Comparison of ENCODE assay signal across 9 mouse cellular contexts in genomic region chr6:108458182-108458571, GRCm38 (mm10).
DNase-seq lines count a peak whose midpoint lies in the region; ATAC-seq lines count a peak whose summit lies in the region.
"Had no signal": no experiment of that assay in that cellular context is flagged by ENCODE, and none has a peak within 500 bp of the region (broad histone marks: within the 10 kb centered on the region; RNA-seq: fewer than 3 reads in every experiment).

No protein-coding gene starts in this region.

- WGBS in embryonic facial prominence, embryonic 13.5 days = 33% methylated on average over 2 of the region's 2 CpGs
- 25% methylated on average over 2 of the region's 2 CpGs for WGBS in intestine, embryonic 16.5 days
- WGBS in liver, embryonic 13.5 days (ENCODE audit: insufficient replicate concordance) = 76% methylated on average over 2 of the region's 2 CpGs

- H3K4me2 ChIP-seq in embryonic facial prominence, embryonic 13.5 days = no peak overlapping the region
- H3K4me2 ChIP-seq in intestine, embryonic 16.5 days (ENCODE audit: low read depth, low read length) = no peak overlapping the region
- H3K4me2 ChIP-seq in liver, embryonic 13.5 days = no peak overlapping the region
- H3K4me2 ChIP-seq: hindbrain, embryonic 15.5 days had no signal

- no peaks in the 10 kb centered on the region for H3K27me3 ChIP-seq in embryonic facial prominence, embryonic 13.5 days
- H3K27me3 ChIP-seq in intestine, embryonic 16.5 days (replicated peaks; ENCODE audit: control insufficient read depth, insufficient read depth, low read length) = no peaks in the 10 kb centered on the region
- no peaks in the 10 kb centered on the region for H3K27me3 ChIP-seq in liver, embryonic 13.5 days
- H3K27me3 ChIP-seq: hindbrain, embryonic 15.5 days had no signal

- peak overlapping the region; percentile 74; the same call in 1 of the 2 replicates for H3K27ac ChIP-seq in embryonic facial prominence, embryonic 13.5 days
- peak overlapping the region; percentile 85; the same call in 1 of the 2 replicates for H3K27ac ChIP-seq in intestine, embryonic 16.5 days (ENCODE audit: low read length)
- H3K27ac ChIP-seq in liver, embryonic 13.5 days = 0 out of 2 replicates have a peak overlapping the region, but pooled peaks have one; percentile 6

- H3K9ac ChIP-seq in embryonic facial prominence, embryonic 13.5 days = no peak overlapping the region
- peak overlapping the region; percentile 6; the same call in 1 of the 2 replicates for H3K9ac ChIP-seq in intestine, embryonic 16.5 days (ENCODE audit: low read depth, low read length)
- no peak overlapping the region for H3K9ac ChIP-seq in liver, embryonic 13.5 days
- H3K9ac ChIP-seq: hindbrain, embryonic 15.5 days had no signal

- no peak overlapping the region for H3K4me3 ChIP-seq in embryonic facial prominence, embryonic 13.5 days
- H3K4me3 ChIP-seq in intestine, embryonic 16.5 days (ENCODE audit: low read length) = no peak overlapping the region
- no peak overlapping the region for H3K4me3 ChIP-seq in liver, embryonic 13.5 days (replicated peaks)
- H3K4me3 ChIP-seq: hindbrain, embryonic 15.5 days had no signal

- peaks cover 39% of the 10 kb centered on the region for H3K4me1 ChIP-seq in embryonic facial prominence, embryonic 13.5 days
- H3K4me1 ChIP-seq in intestine, embryonic 16.5 days (ENCODE audit: control insufficient read depth, insufficient read depth, low read length) = peaks cover 32% of the 10 kb centered on the region
- H3K4me1 ChIP-seq in liver, embryonic 13.5 days (replicated peaks) = peaks cover 27% of the 10 kb centered on the region

- H3K9me3 ChIP-seq in embryonic facial prominence, embryonic 13.5 days = no peaks in the 10 kb centered on the region
- H3K9me3 ChIP-seq in intestine, embryonic 16.5 days (ENCODE audit: control insufficient read depth, low read length) = no peaks in the 10 kb centered on the region
- H3K9me3 ChIP-seq in liver, embryonic 13.5 days (replicated peaks) = no peaks in the 10 kb centered on the region
- H3K9me3 ChIP-seq: hindbrain, embryonic 15.5 days had no signal

- H3K36me3 ChIP-seq in embryonic facial prominence, embryonic 13.5 days = no peaks in the 10 kb centered on the region
- H3K36me3 ChIP-seq in intestine, embryonic 16.5 days (ENCODE audit: control insufficient read depth, insufficient read depth, low read length) = no peaks in the 10 kb centered on the region
- H3K36me3 ChIP-seq in liver, embryonic 13.5 days = no peaks in the 10 kb centered on the region
- H3K36me3 ChIP-seq: hindbrain, embryonic 15.5 days had no signal

- ATAC-seq in embryonic facial prominence, embryonic 13.5 days (ENCODE audit: insufficient number of reproducible peaks, insufficient read depth, low FRiP score, low TSS enrichment, low read depth) = no peak
- ATAC-seq in intestine, embryonic 16.5 days = peak; percentile 79
- ATAC-seq in liver, embryonic 13.5 days (ENCODE audit: low read depth) = no peak

- peak; percentile 17 for DNase-seq in embryo, embryonic 10 days (ENCODE audit: low spot score)
- no peak for DNase-seq in embryo, embryonic 9.5 days (ENCODE audit: extremely low spot score)
- DNase-seq in liver, embryonic 13.5 days = no peak
- DNase-seq in right cerebral cortex, postnatal 25 days = no peak
- no peak for DNase-seq in cerebellum, postnatal 4 days (ENCODE audit: low spot score in 2 of 2)
- DNase-seq in right cerebral cortex, postnatal 4 days = no peak

Comparison
In these comparisons a context has a peak if more than half of its experiments do, and no peak if none do; other contexts are left out.
1. H3K27ac ChIP-seq: peak in every context shown above with its lines; median percentile 85 in intestine, embryonic 16.5 days; 74 in embryonic facial prominence, embryonic 13.5 days; 6 in liver, embryonic 13.5 days.